Mouse (Mus musculus) A20 (cell line): Measurements from ENCODE around the gene Capza2.
"Not testable (repeated sequence)": the region's sequence is repeated elsewhere in the genome, so short reads cannot be mapped to it uniquely, and the experiment has no call there.

Experiments
- DNase-seq: peaks from one replicate; pipeline ENCODE4 v3.0.0-alpha.2; 2011; ENCODE audit warnings: low read depth, low spot score

The Capza2 gene

DNA sequence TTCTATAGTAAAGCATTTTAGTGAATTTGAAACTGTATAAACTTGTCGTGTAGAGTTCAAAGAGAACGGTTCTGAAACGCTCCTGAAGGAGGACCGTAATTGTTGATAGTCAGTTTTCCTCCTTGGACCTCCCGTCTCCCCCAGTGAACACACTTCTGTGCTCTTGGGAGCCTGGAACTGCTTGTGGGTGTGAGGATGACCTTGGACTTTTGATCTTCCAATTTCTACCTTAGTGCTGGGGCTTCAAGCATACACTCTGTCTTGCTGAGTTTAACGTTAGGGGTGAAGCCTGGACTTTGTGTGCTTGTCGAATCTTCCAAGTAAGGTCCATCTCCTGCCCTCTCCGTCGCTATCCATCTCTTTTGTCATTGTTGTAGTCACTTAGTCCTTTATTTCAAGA is 4.0 kb downstream of the Capza2 start:
- DNase-seq, result no peak

DNA sequence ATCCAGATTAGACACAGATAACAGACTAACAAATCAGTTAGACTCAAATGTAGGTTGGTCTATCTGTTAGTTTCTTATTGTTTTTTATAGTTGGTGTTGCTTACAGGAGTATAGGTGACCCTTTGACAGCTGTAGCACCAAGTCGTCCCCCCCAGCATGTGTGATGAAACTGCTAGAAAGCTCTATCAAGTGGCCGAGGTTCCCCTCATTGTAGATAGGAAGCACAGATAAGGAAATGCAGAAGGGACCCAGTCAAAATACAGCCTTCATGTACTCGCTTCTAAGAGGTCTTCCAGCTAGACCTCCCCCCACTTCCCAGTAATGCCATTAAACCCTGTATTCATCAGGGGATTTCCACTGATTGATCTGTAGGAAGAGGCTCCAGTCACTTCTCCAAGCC is 6.7 kb downstream of the Capza2 start:
- DNase-seq, result no peak

DNA sequence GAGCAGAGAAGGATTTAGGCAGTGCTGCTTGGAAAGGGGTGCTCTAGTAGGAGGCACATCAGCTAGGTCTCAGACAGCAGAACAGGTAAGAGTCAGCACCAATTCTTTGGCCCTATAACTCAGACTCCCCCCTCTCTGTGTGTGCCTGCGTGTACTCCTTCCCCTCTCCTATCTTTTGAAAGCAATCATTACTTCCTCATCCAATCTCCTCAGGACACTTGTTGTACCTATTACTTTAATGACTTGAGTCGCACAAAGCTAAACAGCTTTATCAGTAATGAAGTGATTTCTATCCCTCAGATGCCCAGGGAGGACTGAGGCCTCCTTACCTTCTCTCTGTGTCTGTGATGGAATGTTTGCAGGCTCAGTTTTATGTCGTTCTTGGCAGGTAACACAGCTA is 10.1 kb downstream of the Capza2 start:
- DNase-seq, result no peak

DNA sequence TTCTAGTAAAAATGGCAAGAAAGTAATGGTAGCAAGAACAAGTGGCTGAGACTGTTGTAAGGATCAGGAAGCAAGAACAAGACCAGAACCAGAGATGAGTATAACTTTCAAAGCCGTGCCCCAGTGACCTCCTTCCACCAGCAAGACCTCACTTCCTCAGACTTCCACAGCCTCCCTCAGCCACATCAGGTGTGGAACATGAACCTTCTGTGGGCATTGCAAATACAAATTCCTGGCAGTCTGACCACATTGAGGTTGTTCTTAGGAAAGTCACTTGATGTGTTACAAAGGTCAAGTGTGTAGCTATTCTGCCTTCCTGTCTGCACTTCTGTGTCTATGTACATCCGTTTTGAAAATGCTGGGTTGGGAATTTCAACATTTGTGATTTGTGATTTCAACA is 16.1 kb downstream of the Capza2 start:
- no peak for DNase-seq

DNA sequence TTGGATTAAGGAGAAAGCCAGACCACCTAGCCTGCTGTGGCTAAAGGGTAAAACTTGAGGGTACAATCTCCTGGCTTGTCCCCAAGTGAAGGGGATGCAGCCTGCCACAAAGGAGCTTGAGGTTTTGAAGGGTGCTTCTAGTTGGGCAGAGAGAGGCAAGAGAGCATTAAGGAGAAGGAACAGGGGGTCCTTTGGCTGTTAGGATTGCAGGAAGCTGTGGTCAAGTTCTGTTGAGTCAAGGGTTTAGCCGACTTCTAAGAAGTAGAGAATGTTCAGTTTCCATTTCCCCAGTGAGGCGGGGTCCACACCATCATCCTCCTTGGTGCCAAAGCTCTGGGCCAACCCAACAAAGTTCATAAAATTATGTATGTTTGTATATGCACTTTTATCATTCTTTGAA is 19.0 kb downstream of the Capza2 start:
- DNase-seq, result no peak

DNA sequence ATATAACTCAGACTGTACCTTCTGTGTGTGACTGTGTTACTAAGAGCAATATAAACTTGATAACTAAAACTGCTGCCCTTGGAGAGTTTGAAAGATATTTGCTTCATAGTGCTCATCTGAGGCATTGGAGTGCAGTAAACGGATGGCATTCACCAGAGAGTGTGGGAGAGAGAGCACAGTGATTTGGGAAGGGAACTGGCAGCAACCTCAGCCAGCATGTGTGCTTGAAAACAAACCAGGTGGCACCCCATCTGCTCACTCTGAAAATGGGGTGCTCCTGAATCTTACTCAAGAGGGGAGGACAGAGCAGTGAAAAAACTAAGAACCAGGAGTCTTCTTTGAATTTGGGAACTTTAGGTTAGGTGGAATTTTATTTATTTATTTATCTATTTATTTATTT is 21.3 kb downstream of the Capza2 start:
- no peak for DNase-seq

DNA sequence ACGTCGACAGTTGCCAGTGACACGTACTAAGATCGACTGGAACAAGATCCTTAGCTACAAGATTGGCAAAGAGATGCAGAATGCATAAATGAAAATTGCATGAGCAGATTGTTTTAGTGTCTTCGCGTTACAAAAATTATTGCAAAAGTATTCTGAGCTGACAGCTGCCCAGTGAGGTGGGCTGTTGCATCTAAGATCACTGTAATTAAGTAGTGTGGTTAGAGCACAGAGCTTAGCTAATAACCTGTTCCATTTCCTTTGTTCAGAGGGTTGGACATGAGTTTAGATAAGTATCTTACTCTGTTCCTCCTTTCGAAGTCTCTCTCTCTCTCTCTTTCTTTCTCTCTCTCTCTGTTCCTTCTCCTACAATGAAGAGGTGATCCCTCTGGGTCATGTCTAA is 29.3 kb downstream of the Capza2 start:
- DNase-seq, result no peak

DNA sequence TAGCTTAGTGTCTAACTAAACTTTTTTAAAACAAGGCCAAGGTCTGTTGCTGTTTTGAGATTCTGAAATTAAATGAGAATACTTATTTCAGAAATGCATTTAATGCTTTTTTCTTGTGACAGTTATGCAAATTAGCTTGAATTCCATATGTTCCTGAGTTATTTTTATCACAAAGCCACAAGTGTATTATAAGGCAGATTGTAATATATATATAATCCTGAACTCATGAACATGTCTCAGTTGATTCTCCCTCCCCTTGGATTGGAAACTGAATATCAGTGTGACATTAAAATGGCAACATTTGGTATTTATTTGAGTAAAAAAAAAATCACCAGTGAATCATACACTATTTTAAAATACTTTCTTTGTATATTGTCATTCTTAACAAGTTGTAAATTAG is 30.0 kb downstream of the Capza2 start:
- DNase-seq, result no peak

DNA sequence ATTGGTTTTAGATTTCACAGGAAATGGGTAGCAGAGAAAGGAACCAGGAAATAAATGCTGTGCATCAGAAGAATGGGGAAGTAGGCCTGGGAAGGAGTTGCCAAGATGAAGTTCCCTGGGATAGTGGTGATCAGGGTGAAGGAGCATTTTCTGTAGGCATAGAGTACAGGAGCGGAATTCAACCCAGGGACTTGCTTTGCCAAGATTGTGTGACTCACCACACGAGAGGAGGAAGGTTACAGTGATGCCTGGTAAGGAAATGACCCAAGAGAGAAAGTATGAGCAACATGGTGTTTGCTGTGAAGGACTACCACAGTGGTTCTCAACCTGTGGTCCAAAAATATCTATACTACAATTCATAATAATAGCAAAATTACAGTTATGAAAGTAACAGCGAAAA is 31.8 kb downstream of the Capza2 start:
- DNase-seq, result no peak

DNA sequence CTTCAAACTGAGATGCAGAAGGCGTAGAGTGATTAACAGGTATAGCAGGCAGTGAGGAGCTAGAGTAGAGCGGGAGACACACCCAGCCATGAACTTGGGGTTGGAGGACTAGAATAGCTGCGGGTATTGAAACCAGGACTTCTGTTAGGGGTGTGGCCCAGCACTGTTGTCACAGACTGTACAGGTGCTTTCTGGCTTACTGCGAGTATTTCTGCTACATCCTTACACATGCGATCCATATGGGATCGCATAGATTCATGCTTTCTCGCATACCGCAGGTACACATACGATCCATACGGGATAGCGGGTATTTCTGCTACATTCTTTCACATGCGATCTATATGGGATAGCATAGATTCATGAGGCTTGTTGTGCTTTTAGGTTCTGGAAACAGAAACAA is 32.3 kb downstream of the Capza2 start:
- no peak for DNase-seq

DNA sequence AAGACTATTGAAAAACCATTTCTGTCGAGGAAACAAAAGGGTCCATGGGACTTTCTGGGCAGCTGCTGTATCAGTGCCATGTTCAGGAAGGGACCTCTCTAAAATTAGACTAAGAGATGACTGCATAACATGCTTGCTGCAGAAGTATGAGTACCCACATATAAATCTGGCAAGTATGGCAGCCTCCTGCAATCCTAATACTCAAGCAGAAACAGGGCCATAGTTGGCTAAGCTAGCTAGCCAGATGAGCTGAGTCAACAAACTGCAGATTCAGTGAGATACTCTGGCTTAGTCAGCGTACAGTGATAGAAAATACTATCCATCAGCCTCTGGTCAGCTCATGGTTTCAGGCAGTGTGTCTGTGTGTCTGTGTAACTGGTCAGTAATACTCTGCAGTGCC is 33.8 kb downstream of the Capza2 start:
- DNase-seq, result no peak

DNA sequence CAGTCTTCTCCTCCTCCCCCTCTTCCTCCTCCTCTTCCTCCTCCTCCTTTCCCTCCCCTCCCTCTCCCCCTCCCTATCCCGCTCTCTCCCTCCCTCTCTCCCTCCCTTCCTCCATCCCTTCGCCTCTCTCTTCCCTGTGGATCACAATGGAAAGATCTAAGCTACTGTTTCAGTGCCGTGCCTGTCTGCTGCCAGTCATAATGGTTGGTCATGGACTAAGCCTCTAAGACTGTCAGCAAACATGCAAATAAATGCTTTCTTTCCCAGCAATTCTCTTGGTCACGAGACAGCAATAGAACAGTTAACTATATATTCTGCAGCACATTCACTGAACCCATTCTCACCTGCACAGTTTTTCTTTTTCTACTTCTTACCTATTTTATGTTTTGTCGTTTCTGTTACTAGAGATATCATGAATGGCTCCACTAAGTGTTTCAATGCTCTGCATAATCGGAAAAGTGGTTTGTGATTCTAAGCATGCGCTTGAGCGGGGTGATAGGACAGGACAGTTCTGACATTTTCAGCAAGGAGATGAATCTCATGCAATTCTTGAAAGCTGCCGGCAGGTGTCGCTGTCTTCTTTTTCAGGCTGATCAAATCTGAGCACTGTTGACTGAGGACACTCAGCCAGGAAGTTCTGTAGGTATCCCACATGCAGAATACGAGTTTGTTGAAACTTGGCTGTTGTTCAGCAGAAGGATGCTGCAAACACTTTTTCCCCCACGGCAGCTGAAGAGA is 39.2 kb downstream of the Capza2 start:
- DNase-seq, result peak; percentile 85

DNA sequence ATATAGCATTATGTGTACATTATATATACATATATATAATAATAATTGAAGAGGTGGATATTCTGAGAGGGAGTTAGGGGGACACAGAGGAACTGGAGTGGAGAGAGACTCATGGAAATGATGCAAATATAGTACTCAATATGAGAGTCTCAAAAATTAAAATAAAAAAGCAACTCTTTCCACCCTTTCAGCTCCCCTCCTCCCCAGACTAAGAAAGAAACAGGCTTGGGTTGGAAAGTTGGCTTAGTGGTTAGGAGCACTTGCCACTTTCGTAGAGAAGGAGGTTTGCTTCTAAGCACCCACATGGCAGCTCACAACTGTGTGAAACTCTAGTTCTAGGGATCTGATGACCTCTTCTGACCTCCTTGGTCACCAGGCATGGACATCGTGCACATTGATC is 41.0 kb downstream of the Capza2 start:
- no peak for DNase-seq

DNA sequence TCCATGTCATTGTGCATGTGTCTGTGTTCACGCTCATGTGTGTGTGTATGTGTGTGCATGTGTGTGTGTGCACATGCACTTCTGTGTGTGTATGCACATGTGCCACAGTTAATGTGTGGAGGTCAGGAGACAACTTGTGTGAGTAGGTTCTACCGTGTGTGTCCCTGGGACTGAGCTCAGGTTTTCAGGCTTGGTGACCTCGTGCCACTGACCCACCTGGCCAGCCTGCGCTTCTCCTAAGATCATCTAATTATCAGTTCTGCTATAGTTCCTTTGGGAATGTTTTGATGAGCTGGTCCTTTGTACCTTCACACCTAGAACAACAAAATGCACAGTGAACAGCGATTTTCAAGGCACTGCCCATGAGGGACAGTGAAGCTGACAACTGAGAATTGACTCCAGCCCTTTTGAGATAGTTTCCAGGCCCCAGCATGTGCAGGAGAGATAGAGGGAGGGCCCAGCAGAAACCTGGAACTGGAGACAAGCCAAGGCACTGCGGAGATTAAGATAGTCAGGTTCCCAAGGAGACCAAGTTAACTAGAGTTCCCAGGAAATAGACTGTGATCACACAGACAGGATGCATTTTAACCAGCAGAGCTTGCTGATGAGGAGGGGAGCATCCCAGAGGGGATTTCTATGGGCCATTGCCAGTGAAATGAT is 44.4 kb downstream of the Capza2 start:
- no peak for DNase-seq

DNA sequence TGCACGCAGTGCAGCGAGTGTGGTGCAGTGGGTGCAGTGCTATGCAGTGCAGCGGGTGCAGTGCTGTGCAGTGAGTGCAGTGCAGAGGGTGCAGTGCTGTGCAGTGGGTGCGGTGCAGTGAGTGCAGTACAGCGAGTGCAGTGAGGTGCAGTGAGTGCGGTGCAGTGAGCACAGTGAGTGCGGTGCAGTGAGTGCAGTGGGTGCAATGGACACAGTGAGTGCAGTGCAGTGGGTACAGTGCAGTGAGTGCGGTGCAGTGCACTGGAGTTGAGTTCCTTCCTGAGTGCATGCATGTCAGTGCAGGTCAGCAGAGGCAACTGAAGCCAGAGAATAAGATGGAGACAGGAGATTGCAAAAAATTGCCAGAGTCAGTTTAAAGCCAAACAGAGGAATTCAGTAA is 45.8 kb downstream of the Capza2 start:
- DNase-seq, result no peak

DNA sequence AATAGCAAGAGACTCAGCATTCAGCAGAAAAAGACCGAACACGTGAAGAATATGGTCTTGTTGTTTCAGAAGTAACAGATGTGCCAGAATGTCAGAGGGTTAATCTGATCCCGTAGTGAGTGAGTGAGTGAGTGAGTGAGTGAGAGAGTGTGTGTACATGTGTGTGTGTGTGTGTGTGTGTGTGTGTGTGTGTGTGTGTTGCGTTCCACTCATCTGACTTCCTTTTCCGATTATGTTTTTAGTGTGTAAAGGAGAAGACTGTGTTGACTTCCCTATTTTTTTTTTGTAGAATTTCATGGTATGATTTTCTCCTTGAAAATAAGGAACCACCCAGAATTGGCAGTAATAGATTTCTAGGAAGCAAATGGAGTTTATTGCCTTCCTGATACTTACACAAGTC is 52.6 kb downstream of the Capza2 start:
- DNase-seq, result no peak

DNA sequence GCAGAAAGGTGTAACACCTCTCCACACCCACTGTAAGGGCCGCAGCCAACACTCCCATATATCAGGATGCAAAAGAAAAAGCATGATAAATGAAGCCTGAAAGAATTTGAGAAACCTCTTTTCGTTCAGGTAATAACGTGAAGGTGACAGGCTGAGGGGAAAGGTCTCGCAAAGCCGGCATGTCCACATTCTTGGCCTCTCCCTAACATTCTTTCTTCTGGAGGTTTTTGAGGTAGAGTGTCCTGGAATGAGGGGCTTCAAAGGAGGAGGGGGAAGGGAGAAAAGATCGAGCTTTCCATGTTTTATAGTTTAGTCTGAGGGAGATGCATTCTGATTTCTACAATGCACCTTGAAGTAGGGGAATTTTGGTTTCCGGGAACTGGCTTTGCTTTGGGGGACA is 56.6 kb downstream of the Capza2 start, which contains the start of gene St7:
TSS of gene St7 (plus strand) at position 287 of the 400 bp plus-strand sequence.
- no peak for DNase-seq

DNA sequence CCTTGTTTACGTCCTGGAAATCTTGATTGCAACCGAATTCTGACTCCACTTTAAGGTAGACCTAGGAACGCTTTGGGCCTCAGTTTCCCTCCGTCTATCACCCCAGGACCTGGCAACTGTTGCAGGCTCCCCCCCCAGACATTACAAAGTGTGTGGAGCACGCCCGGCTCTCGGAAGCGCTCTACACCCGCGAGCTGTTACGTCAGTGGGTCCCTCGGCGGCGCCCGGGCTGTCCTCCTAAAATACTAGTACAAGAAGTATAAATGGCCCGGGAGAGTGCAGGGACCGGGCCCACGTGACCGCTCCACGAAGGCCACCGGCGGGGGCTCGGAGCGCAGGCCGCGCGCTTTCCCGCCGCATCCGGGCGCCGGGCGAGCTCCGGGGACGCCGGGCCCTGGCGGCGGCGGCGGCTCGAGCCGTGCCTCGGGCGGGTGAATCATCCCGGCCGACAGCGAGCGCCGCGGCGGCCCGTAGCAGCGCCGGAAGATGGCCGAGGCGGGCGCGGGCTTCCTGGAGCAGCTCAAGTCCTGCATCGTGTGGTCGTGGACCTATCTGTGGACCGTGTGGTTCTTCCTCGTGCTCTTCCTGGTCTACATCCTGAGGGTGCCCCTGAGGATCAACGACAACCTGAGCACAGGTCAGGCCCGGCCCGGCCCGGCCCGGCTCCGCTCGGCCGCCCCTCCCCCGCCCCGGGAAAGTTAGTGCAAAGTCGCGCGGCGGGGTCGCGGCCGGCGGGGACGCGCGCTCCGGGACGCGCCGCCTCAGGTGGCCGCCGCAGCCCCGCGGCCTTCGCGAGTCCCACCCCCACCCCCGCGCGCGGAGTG is 57.9 kb downstream of the Capza2 start:
- peak; percentile 77 for DNase-seq

DNA sequence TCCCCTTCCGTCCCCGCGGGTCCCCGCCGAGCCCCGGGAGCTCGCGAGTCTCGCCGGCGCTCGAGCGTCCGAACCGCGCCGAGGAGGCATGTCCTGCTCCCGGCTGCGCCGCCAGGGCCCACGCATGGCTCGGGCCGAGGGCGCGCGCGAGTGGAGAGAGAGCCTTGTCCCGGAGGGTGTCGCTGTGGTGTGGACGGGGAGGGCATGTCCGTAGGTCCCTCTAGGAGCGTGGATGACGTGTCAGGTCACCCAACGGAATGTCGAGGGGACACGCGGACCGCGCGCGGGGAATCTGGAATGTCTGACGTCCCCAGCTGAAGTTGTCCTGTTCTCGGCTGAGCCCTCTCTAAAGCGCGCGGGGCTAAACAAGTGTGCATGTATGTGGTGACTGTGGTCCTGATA is 58.5 kb downstream of the Capza2 start:
- DNase-seq, result peak; percentile 77

DNA sequence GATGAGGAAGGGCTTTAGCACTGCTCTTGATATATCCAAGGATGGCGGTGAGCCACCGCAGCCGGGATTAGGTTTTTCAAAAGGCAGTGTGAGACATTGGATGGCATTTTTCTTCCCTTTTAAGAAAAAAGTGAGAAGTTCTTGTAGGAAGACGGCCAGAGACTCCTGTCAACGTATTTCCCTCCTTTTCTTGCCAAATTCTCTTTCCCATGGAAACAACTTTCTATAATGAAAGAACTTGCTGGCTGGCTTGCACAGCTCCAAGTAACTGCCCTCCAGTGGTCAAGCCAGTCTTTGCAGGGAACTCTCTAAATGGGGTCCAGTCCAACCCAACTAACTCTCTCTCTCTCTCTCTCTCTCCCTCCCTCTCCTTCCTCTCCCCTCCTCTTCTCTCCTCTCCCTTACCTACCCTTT is 60.3 kb downstream of the Capza2 start:
- DNase-seq, result peak; percentile 53

DNA sequence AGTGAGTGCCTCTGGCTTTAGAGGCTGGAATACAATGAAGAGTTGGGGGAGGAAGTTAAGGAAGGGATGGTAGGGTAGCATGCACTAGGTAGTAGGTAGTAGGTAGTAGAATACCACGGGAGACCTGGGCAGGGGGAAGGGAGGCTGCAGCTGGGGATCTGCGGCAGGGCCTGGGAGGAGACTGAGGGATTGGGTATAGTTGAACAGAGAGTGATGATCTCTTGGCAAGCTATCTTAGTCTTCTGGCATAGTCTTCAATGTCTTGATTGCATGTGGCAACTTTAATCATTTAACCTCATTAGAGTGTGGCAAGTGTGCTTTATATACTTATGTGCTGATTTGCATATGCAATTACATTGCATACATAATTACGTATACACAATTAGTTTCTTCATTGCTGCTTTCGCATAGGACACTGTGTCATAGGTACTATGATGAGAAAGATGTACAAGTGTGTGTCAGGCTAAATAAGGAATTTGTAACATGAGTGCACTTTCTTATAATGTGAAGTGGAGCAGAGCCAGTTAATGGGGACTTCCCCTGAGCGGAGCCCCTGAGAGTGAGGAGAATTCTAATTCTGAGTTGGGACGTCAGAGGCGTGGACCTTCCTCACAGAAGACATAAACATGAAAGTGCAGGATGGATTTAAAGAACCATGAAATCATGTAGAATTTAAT is 65.0 kb downstream of the Capza2 start:
- no peak for DNase-seq

DNA sequence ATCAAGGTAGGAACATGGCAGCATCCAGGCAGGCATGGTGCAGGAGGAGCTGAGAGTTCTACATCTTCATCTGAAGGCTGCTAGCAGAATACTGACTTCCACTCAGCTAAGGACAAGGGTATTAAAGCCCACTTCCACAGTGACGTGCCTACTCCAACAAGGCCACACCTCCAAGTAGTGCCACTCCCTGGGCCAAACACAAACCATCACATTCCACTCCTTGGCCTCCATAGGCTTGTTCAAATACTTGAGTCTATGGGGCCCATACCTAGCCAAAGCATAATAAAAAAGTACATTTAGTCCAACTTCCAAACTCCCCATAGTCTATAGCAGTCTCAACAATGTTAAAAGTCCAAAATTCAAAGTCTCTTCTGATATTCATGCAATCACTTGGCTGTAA is 68.0 kb downstream of the Capza2 start:
- not testable (repeated sequence) for DNase-seq
